Mouse (Mus musculus): ENCODE results near the gene Lima1. TPM values are rescaled to one million over a fixed set of nuclear protein-coding genes. Genes with fewer than 3 reads are reported as not detected.

Gene Lima1
- polyA plus RNA-seq, 1 experiment from 2014 or later, result 64.3 TPM

GRCm38 (mm10) chr15:99771601-99772276 is 103.5 kb downstream of the Lima1 start:
- Histone ChIP-seq H3K4me2 (replicated peaks; ENCODE audit: low read depth) (peak overlapping the region; percentile 92), H3K9ac (ENCODE audit: low read depth, low read length) (peak overlapping the region; percentile 73), H3K9me3 (ENCODE audit: control insufficient read depth) (no peaks in the 10 kb centered on the region), H3K27me3 (replicated peaks; ENCODE audit: control insufficient read depth, insufficient read depth, low read length) (no peaks in the 10 kb centered on the region), H3K4me1 (replicated peaks; ENCODE audit: control insufficient read depth, insufficient read depth, low read length) (no peaks in the 10 kb centered on the region; the same call in 1 of the 2 replicates), H3K4me3 (ENCODE audit: low read depth, low read length) (peak overlapping the region; percentile 84), H3K27ac (ENCODE audit: low read depth, low read length) (peak overlapping the region; percentile 82), H3K36me3 (ENCODE audit: control insufficient read depth, insufficient read depth) (no peaks in the 10 kb centered on the region; the same call in 1 of the 2 replicates)
- no peak for TF ChIP-seq CTCF (IDR thresholded peaks at IDR 0.05; ENCODE audit: low read depth)
- WGBS, result under 1% methylated on average over 46 of the region's 59 CpGs
- peak; percentile 50 for ATAC-seq

GRCm38 (mm10) chr15:99771004-99771500 is 104.2 kb downstream of the Lima1 start:
- peak overlapping the region; percentile 92 for H3K4me2 ChIP-seq (replicated peaks; ENCODE audit: low read depth)
- WGBS, result 4% methylated on average over 5 of the region's 5 CpGs
- H3K27ac ChIP-seq (ENCODE audit: low read depth, low read length), result peak overlapping the region; percentile 82; the same call in 1 of the 2 replicates
- no peak for ATAC-seq
- no peaks in the 10 kb centered on the region; the same call in 1 of the 2 replicates for H3K4me1 ChIP-seq (replicated peaks; ENCODE audit: control insufficient read depth, insufficient read depth, low read length)
- no peak for TF ChIP-seq CTCF (IDR thresholded peaks at IDR 0.05; ENCODE audit: low read depth)
- no peaks in the 10 kb centered on the region for H3K36me3 ChIP-seq (ENCODE audit: control insufficient read depth, insufficient read depth)
- H3K9ac ChIP-seq (ENCODE audit: low read depth, low read length), result peak overlapping the region; percentile 73
- peak overlapping the region; percentile 84 for H3K4me3 ChIP-seq (ENCODE audit: low read depth, low read length)
- H3K9me3 ChIP-seq (ENCODE audit: control insufficient read depth), result no peaks in the 10 kb centered on the region
- no peaks in the 10 kb centered on the region for H3K27me3 ChIP-seq (replicated peaks; ENCODE audit: control insufficient read depth, insufficient read depth, low read length)

- Histone ChIP-seq H3K4me3 (ENCODE audit: low read depth, low read length) (no peak overlapping the region), H3K27ac (ENCODE audit: low read depth, low read length) (no peak overlapping the region), H3K4me2 (replicated peaks; ENCODE audit: low read depth) (no peak overlapping the region), H3K36me3 (ENCODE audit: control insufficient read depth, insufficient read depth) (no peaks in the 10 kb centered on the region; the same call in 1 of the 2 replicates), H3K27me3 (replicated peaks; ENCODE audit: control insufficient read depth, insufficient read depth, low read length) (no peaks in the 10 kb centered on the region), H3K4me1 (replicated peaks; ENCODE audit: control insufficient read depth, insufficient read depth, low read length) (no peaks in the 10 kb centered on the region; the same call in 1 of the 2 replicates), H3K9me3 (ENCODE audit: control insufficient read depth) (no peaks in the 10 kb centered on the region), H3K9ac (ENCODE audit: low read depth, low read length) (no peak overlapping the region)
- no peak for ATAC-seq
- TF ChIP-seq CTCF (IDR thresholded peaks at IDR 0.05; ENCODE audit: low read depth), result no peak
- WGBS, result 73% methylated on average over 1 of the region's 1 CpGs
Observed at GRCm38 (mm10) chr15:99768761-99769160, 106.5 kb downstream of the Lima1 start.

- no peak for TF ChIP-seq CTCF (IDR thresholded peaks at IDR 0.05; ENCODE audit: low read depth)
Observed at GRCm38 (mm10) chr15:99767467-99767866, 107.8 kb downstream of the Lima1 start.

GRCm38 (mm10) chr15:99754204-99754603 is 121.1 kb downstream of the Lima1 start:
- no peak for ATAC-seq
- Histone ChIP-seq H3K27ac (ENCODE audit: low read depth, low read length) (no peak overlapping the region), H3K27me3 (replicated peaks; ENCODE audit: control insufficient read depth, insufficient read depth, low read length) (no peaks in the 10 kb centered on the region), H3K4me2 (replicated peaks; ENCODE audit: low read depth) (no peak overlapping the region), H3K36me3 (ENCODE audit: control insufficient read depth, insufficient read depth) (no peaks in the 10 kb centered on the region), H3K4me3 (ENCODE audit: low read depth, low read length) (no peak overlapping the region), H3K9me3 (ENCODE audit: control insufficient read depth) (no peaks in the 10 kb centered on the region), H3K9ac (ENCODE audit: low read depth, low read length) (no peak overlapping the region), H3K4me1 (replicated peaks; ENCODE audit: control insufficient read depth, insufficient read depth, low read length) (no peaks in the 10 kb centered on the region)
- no peak for TF ChIP-seq CTCF (IDR thresholded peaks at IDR 0.05; ENCODE audit: low read depth)
- WGBS, result 66% methylated on average over 3 of the region's 3 CpGs

More at GRCm38 (mm10) chr15:99767467-99767866, 107.8 kb downstream of the Lima1 start:
- Histone ChIP-seq H3K4me3 (ENCODE audit: low read depth, low read length) (no peak overlapping the region), H3K27me3 (replicated peaks; ENCODE audit: control insufficient read depth, insufficient read depth, low read length) (no peaks in the 10 kb centered on the region), H3K9me3 (ENCODE audit: control insufficient read depth) (no peaks in the 10 kb centered on the region), H3K9ac (ENCODE audit: low read depth, low read length) (no peak overlapping the region), H3K4me1 (replicated peaks; ENCODE audit: control insufficient read depth, insufficient read depth, low read length) (no peaks in the 10 kb centered on the region; the same call in 1 of the 2 replicates), H3K27ac (ENCODE audit: low read depth, low read length) (no peak overlapping the region), H3K36me3 (ENCODE audit: control insufficient read depth, insufficient read depth) (no peaks in the 10 kb centered on the region; the same call in 1 of the 2 replicates), H3K4me2 (replicated peaks; ENCODE audit: low read depth) (no peak overlapping the region)
- 69% methylated on average over 4 of the region's 4 CpGs for WGBS
- ATAC-seq, result no peak

- WGBS, result 95% methylated on average over 4 of the region's 4 CpGs
- no peak overlapping the region for H3K27ac ChIP-seq (ENCODE audit: low read depth, low read length)
- no peak overlapping the region for H3K4me3 ChIP-seq (ENCODE audit: low read depth, low read length)
- peaks cover 47% of the 10 kb centered on the region for H3K36me3 ChIP-seq (ENCODE audit: control insufficient read depth, insufficient read depth)
- H3K4me1 ChIP-seq (replicated peaks; ENCODE audit: control insufficient read depth, insufficient read depth, low read length), result no peaks in the 10 kb centered on the region
- TF ChIP-seq CTCF (IDR thresholded peaks at IDR 0.05; ENCODE audit: low read depth), result no peak
- no peak overlapping the region for H3K4me2 ChIP-seq (replicated peaks; ENCODE audit: low read depth)
- no peak for ATAC-seq
- no peak overlapping the region for H3K9ac ChIP-seq (ENCODE audit: low read depth, low read length)
- H3K27me3 ChIP-seq (replicated peaks; ENCODE audit: control insufficient read depth, insufficient read depth, low read length), result no peaks in the 10 kb centered on the region
- no peaks in the 10 kb centered on the region for H3K9me3 ChIP-seq (ENCODE audit: control insufficient read depth)
Observed at GRCm38 (mm10) chr15:99740229-99740628, 135.0 kb downstream of the Lima1 start.
